Mouse (Mus musculus): ENCODE data around the gene Tspan4. TPM values are rescaled to one million over a fixed set of nuclear protein-coding genes. Genes with fewer than 3 reads are reported as not detected.

The Tspan4 gene
- 58.9 and 69.1 TPM in 2 replicates for polyA plus RNA-seq (2014; fragmentation: Nextera tagmentation; extraction: Ambion mirVana)

GRCm38 (mm10) chr7:141475011-141475804 lies at the start of gene Tspan4, which contains the start of gene Polr2l:
Gene Tspan4, plus strand, starts transcription at chr7:141475240.
Gene Polr2l, minus strand, starts transcription at chr7:141475132.
- no peaks in the 10 kb centered on the region for H3K27me3 ChIP-seq (ENCODE audit: control insufficient read depth, insufficient read depth, low read length)
- peaks cover 19% of the 10 kb centered on the region for H3K36me3 ChIP-seq (ENCODE audit: control insufficient read depth, insufficient read depth, low read length)
- H3K9ac ChIP-seq (ENCODE audit: low read depth, low read length): peak within 1 kb of the TSS; percentile 97
- WGBS (ENCODE audit: insufficient replicate concordance): under 1% methylated on average over 87 of the region's 87 CpGs
- H3K9me3 ChIP-seq (replicated peaks; ENCODE audit: control insufficient read depth, low read length): no peaks in the 10 kb centered on the region
- peak; percentile 53 for ATAC-seq (replicated peaks; ENCODE audit: insufficient number of reproducible peaks, low FRiP score, low TSS enrichment)
- H3K27ac ChIP-seq (ENCODE audit: low read depth, low read length): peak within 1 kb of the TSS; percentile 79
- H3K4me3 ChIP-seq (ENCODE audit: low read depth, low read length): peak within 1 kb of the TSS; percentile 85
- H3K4me2 ChIP-seq: peak within 1 kb of the TSS; percentile 97
- peaks cover 35% of the 10 kb centered on the region for H3K4me1 ChIP-seq (ENCODE audit: control insufficient read depth, insufficient read depth, low read length)

DNA sequence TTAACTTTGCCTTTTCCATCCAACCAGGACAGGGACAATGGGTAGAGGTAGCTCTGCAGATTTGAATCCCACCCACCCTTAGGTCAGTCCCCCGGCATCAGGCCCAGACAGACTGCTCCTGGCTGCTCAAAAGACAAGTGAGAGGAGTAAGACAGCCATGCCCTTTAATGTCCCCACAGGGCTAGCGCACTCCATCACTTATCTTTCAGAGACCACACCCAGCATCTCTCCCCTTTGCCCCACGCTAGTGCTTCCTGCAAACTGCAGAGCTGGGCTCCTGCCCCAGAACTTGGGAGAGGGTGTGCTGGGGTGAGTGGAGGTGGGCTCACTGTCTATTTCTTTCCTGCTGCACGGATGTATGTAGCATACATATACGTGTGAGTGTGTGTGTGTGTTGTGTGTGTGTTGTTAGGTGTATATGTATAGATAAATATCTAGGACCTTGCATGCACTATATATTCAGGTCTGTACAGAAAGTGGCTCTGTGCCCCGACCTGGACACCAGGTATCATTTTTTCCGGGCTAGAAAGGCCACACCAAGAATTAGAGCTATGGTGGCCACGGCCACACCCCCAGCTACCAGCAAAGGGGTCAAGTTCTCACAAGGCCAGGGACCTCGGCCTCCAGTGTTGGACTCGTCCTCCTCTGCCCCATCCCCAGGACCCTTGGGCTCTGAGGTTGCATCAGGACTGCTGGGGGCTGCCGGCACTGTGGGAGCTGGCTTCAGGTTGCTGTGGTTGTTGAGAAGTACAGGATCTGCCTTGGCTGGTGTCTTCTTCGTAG lies 47.9 kb upstream of the Tspan4 start:
- Histone ChIP-seq H3K4me1 (ENCODE audit: control insufficient read depth, insufficient read depth, low read length) (peaks cover 23% of the 10 kb centered on the region), H3K27ac (ENCODE audit: low read depth, low read length) (no peak overlapping the region), H3K9ac (ENCODE audit: low read depth, low read length) (no peak overlapping the region), H3K9me3 (replicated peaks; ENCODE audit: control insufficient read depth, low read length) (no peaks in the 10 kb centered on the region), H3K4me3 (ENCODE audit: low read depth, low read length) (no peak overlapping the region), H3K27me3 (ENCODE audit: control insufficient read depth, insufficient read depth, low read length) (no peaks in the 10 kb centered on the region), H3K4me2 (no peak overlapping the region), H3K36me3 (ENCODE audit: control insufficient read depth, insufficient read depth, low read length) (0 out of 2 replicates have a peak, but pooled peaks cover 7% of the 10 kb centered on the region)
- ATAC-seq (replicated peaks; ENCODE audit: insufficient number of reproducible peaks, low FRiP score, low TSS enrichment): no peak
- WGBS (ENCODE audit: insufficient replicate concordance): 78% methylated on average over 12 of the region's 12 CpGs

- Histone ChIP-seq H3K4me2 (peak overlapping the region; percentile 35), H3K9me3 (replicated peaks; ENCODE audit: control insufficient read depth, low read length) (no peaks in the 10 kb centered on the region), H3K27ac (ENCODE audit: low read depth, low read length) (no peak overlapping the region), H3K36me3 (ENCODE audit: control insufficient read depth, insufficient read depth, low read length) (0 out of 2 replicates have a peak, but pooled peaks cover 8% of the 10 kb centered on the region), H3K4me3 (ENCODE audit: low read depth, low read length) (peak overlapping the region; percentile 16), H3K4me1 (ENCODE audit: control insufficient read depth, insufficient read depth, low read length) (peaks cover 24% of the 10 kb centered on the region), H3K27me3 (ENCODE audit: control insufficient read depth, insufficient read depth, low read length) (no peaks in the 10 kb centered on the region), H3K9ac (ENCODE audit: low read depth, low read length) (peak overlapping the region; percentile 43; the same call in 1 of the 2 replicates)
- 47% methylated on average over 5 of the region's 5 CpGs for WGBS (ENCODE audit: insufficient replicate concordance)
- ATAC-seq (replicated peaks; ENCODE audit: insufficient number of reproducible peaks, low FRiP score, low TSS enrichment): no peak
Observed at GRCm38 (mm10) chr7:141428701-141429100, 46.3 kb upstream of the Tspan4 start.

DNA sequence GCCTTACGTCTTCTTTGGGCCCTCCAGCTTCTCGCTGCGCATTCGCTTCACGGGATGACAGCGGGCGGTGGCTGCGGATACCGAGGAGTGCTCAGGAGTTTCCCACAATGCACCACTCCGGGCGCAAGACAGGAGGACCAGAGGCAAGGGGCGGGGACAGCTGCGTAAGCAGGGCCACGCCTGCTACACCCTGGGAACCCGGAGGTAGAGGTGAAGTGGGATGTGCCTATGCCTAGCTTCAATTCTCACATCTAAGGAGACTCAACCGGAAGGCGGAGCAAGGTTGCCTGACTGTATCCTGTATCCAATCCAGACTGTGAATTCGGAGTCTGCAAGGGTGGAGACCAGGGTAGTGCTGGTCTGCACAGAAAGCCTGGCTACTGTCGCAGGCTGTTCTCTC lies 45.7 kb upstream of the Tspan4 start, which contains the start of gene Cend1:
TSS of gene Cend1 (minus strand) at position 182 of the 400 bp plus-strand sequence.
- Histone ChIP-seq H3K4me2 (peak within 1 kb of the TSS; percentile 35), H3K27ac (ENCODE audit: low read depth, low read length) (peak within 1 kb of the TSS; percentile 71)
- WGBS (ENCODE audit: insufficient replicate concordance): 3% methylated on average over 19 of the region's 19 CpGs

DNA sequence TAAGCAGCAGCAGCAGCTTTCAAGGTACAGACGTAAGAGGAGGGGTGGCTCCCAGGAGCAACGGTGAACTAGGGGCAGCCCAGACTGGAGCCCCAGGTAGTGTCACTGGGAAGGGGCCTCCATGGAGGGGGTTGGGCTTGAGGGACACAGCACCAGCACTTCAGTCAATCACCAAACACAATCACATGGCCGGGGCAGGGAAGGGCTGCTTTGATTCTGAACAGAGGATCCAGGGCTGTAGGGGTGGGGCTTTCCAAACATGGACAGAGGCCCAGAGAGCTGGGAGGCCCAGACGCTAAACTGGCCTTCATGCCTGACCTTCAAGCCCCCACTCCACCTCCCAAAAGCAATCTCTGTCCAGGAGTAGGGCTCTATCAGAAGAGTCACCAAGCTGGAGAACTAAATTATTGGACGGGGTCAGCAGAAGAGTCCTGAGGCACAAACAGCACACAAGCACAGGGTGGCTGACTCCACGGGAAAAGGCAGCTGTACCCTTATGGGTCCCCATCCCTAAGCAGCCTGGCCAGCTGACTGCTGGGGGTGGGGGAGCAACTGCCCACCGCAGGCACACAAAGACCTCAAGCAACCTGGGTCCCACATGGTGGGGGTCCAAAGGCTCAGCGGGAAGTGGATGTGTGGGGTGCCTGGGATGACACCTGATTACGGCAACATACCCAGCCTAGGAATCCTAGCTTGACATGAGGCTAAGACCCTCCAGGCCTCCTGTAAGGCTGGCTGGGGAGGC lies 45.0 kb upstream of the Tspan4 start:
- H3K4me1 ChIP-seq (ENCODE audit: control insufficient read depth, insufficient read depth, low read length): peaks cover 37% of the 10 kb centered on the region
- no peaks in the 10 kb centered on the region for H3K9me3 ChIP-seq (replicated peaks; ENCODE audit: control insufficient read depth, low read length)
- peak overlapping the region; percentile 35 for H3K4me2 ChIP-seq
- peak overlapping the region; percentile 39; the same call in 1 of the 2 replicates for H3K9ac ChIP-seq (ENCODE audit: low read depth, low read length)
- H3K27me3 ChIP-seq (ENCODE audit: control insufficient read depth, insufficient read depth, low read length): no peaks in the 10 kb centered on the region
- H3K36me3 ChIP-seq (ENCODE audit: control insufficient read depth, insufficient read depth, low read length): 0 out of 2 replicates have a peak, but pooled peaks cover 8% of the 10 kb centered on the region
- ATAC-seq (replicated peaks; ENCODE audit: insufficient number of reproducible peaks, low FRiP score, low TSS enrichment): peak; percentile 44; the same call in 1 of the 2 replicates
- H3K4me3 ChIP-seq (ENCODE audit: low read depth, low read length): peak overlapping the region; percentile 16; the same call in 1 of the 2 replicates
- WGBS (ENCODE audit: insufficient replicate concordance): 49% methylated on average over 9 of the region's 9 CpGs
- H3K27ac ChIP-seq (ENCODE audit: low read depth, low read length): peak overlapping the region; percentile 71

More for the DNA sequence above, 45.7 kb upstream of the Tspan4 start, which contains the start of gene Cend1:
- no peaks in the 10 kb centered on the region for H3K27me3 ChIP-seq (ENCODE audit: control insufficient read depth, insufficient read depth, low read length)
- peak within 1 kb of the TSS; percentile 16 for H3K4me3 ChIP-seq (ENCODE audit: low read depth, low read length)
- H3K36me3 ChIP-seq (ENCODE audit: control insufficient read depth, insufficient read depth, low read length): 0 out of 2 replicates have a peak, but pooled peaks cover 8% of the 10 kb centered on the region
- peak; percentile 56 for ATAC-seq (replicated peaks; ENCODE audit: insufficient number of reproducible peaks, low FRiP score, low TSS enrichment)
- peak within 1 kb of the TSS; percentile 43; the same call in 1 of the 2 replicates for H3K9ac ChIP-seq (ENCODE audit: low read depth, low read length)
- no peaks in the 10 kb centered on the region for H3K9me3 ChIP-seq (replicated peaks; ENCODE audit: control insufficient read depth, low read length)
- H3K4me1 ChIP-seq (ENCODE audit: control insufficient read depth, insufficient read depth, low read length): peaks cover 30% of the 10 kb centered on the region

GRCm38 (mm10) chr7:141430585-141431240 lies 44.3 kb upstream of the Tspan4 start:
- 92% methylated on average over 9 of the region's 9 CpGs for WGBS (ENCODE audit: insufficient replicate concordance)
- H3K4me2 ChIP-seq: no peak overlapping the region
- H3K27ac ChIP-seq (ENCODE audit: low read depth, low read length): peak overlapping the region; percentile 71

DNA sequence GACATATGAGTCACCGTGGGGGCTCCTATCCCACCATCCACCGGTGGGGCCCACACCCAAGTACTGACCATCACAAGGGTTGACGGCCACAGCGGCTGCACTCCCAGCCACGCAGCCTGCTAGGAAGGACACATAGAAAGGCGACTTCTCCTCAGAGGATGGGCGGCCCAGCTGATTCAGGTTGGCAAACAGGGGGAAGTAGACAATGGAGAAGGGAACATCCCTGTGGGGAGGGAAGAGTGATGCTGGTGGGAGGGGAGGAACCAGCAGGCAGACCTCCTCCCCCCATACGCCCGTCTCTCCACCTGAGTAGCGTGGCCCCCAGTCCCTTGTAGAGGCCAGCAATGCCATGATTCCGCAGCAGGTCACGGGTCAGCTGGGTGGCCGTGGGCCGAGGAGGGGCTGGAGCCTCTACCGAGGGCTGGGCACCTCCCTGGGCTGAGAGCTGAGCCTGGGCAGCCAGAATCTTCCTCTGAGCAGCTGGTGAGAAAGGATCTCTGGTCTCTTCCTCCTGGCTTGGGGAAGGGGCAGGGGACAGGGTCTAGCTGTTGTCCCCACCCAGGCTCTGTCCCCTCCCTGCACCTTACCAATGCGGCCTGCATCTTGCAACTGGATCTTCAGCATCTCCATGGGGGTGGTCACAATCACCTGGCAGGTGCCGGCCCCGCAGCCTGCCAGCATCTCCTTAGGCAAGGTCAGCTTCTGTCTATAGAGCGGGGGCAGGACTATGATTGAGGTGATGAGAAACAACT lies 43.4 kb upstream of the Tspan4 start:
- Histone ChIP-seq H3K27ac (ENCODE audit: low read depth, low read length) (no peak overlapping the region), H3K4me1 (ENCODE audit: control insufficient read depth, insufficient read depth, low read length) (peaks cover 39% of the 10 kb centered on the region), H3K9me3 (replicated peaks; ENCODE audit: control insufficient read depth, low read length) (no peaks in the 10 kb centered on the region)

More at GRCm38 (mm10) chr7:141430585-141431240, 44.3 kb upstream of the Tspan4 start:
- ATAC-seq (replicated peaks; ENCODE audit: insufficient number of reproducible peaks, low FRiP score, low TSS enrichment): no peak
- Histone ChIP-seq H3K4me1 (ENCODE audit: control insufficient read depth, insufficient read depth, low read length) (peaks cover 41% of the 10 kb centered on the region), H3K4me3 (ENCODE audit: low read depth, low read length) (no peak overlapping the region), H3K36me3 (ENCODE audit: control insufficient read depth, insufficient read depth, low read length) (0 out of 2 replicates have a peak, but pooled peaks cover 8% of the 10 kb centered on the region), H3K9me3 (replicated peaks; ENCODE audit: control insufficient read depth, low read length) (no peaks in the 10 kb centered on the region), H3K27me3 (ENCODE audit: control insufficient read depth, insufficient read depth, low read length) (no peaks in the 10 kb centered on the region), H3K9ac (ENCODE audit: low read depth, low read length) (no peak overlapping the region)

More for the DNA sequence above, 43.4 kb upstream of the Tspan4 start:
- Histone ChIP-seq H3K36me3 (ENCODE audit: control insufficient read depth, insufficient read depth, low read length) (0 out of 2 replicates have a peak, but pooled peaks cover 8% of the 10 kb centered on the region), H3K27me3 (ENCODE audit: control insufficient read depth, insufficient read depth, low read length) (no peaks in the 10 kb centered on the region), H3K4me3 (ENCODE audit: low read depth, low read length) (no peak overlapping the region), H3K9ac (ENCODE audit: low read depth, low read length) (no peak overlapping the region), H3K4me2 (no peak overlapping the region)
- no peak for ATAC-seq (replicated peaks; ENCODE audit: insufficient number of reproducible peaks, low FRiP score, low TSS enrichment)
- 93% methylated on average over 19 of the region's 19 CpGs for WGBS (ENCODE audit: insufficient replicate concordance)

All from heart, embryonic 11.5 days (tissue).